Mouse (Mus musculus) hindbrain, embryonic 15.5 days (tissue): ENCODE measurements around the gene Mlec. TPM values are rescaled to one million over a fixed set of nuclear protein-coding genes. Genes with fewer than 3 reads are reported as not detected.
A peak's percentile ranks its signal among the peaks of the same experiment; 100 is the strongest.
"Not testable (repeated sequence)": the region's sequence is repeated elsewhere in the genome, so short reads cannot be mapped to it uniquely, and the experiment has no call there.

Experiments
- ATAC-seq: fragments of 200-750 bp; cut with Nextera tagmentation; 2 replicates; pipeline ENCODE4 v1.8.0; 2017; ENCODE audit warnings: low read depth, moderate number of reproducible peaks, moderate TSS enrichment; ENCODE audit not compliant: low FRiP score
- H3K27ac ChIP-seq: fragments of 300-500 bp; sonication (generic); replicated peaks from 2 replicates; pipeline ENCODE4 v1.5.1; 2015; ENCODE audit warnings: mild to moderate bottlenecking, inconsistent platforms
- H3K27me3 ChIP-seq: fragments of 300-500 bp; sonication (generic); 2 replicates; pipeline ENCODE4 v1.6.1; 2015; ENCODE audit warnings: control low read depth, inconsistent platforms
- H3K36me3 ChIP-seq: fragments of 300-500 bp; sonication (generic); 2 replicates; pipeline ENCODE4 v1.6.1; 2015; ENCODE audit warnings: control low read depth, inconsistent platforms
- H3K4me1 ChIP-seq: fragments of 300-500 bp; sonication (generic); replicated peaks from 2 replicates; pipeline ENCODE4 v1.6.1; 2015; ENCODE audit warnings: control low read depth, inconsistent platforms
- H3K4me2 ChIP-seq: fragments of 300-500 bp; sonication (generic); 2 replicates; pipeline ENCODE4 v1.6.1; 2015; ENCODE audit warnings: moderate library complexity, mild to moderate bottlenecking, inconsistent platforms
- H3K4me3 ChIP-seq: fragments of 300-500 bp; sonication (generic); 2 replicates; pipeline ENCODE4 v1.5.1; 2015; ENCODE audit warnings: mild to moderate bottlenecking, inconsistent platforms
- H3K9ac ChIP-seq: fragments of 300-500 bp; sonication (generic); 2 replicates; pipeline ENCODE4 v1.6.1; 2015; ENCODE audit warnings: inconsistent platforms
- H3K9me3 ChIP-seq: fragments of 300-500 bp; sonication (generic); 2 replicates; pipeline ENCODE4 v1.6.1; 2016; ENCODE audit warnings: control low read depth, inconsistent platforms
- WGBS: fragments of 180-500 bp; shearing (Covaris S2); methylation state at CpG from one replicate; pipeline ENCODE4 v1.1.7; 2015; 5-methylcytosine and 5-hydroxymethylcytosine counted together
- polyA plus RNA-seq: library from polyadenylated mRNA; unstranded; fragments of >200 nt; fragmentation: Nextera tagmentation; extraction: Ambion mirVana; gene quantifications from 2 replicates; pipeline ENCODE4 v1.2.1, GENCODE M21; 2015

Gene Mlec
- polyA plus RNA-seq, 1 experiment from 2014 or later, result 33.6 TPM

GRCm38 (mm10) chr5:115159165-115159564 is 1.2 kb upstream of the Mlec start:
- H3K36me3 ChIP-seq, result no peaks in the 10 kb centered on the region
- WGBS, result 27% methylated on average over 12 of the region's 12 CpGs
- peak overlapping the region; percentile 76 for H3K4me3 ChIP-seq
- no peaks in the 10 kb centered on the region for H3K9me3 ChIP-seq
- H3K9ac ChIP-seq, result peak overlapping the region; percentile 81
- ATAC-seq, result no peak
- peaks cover 46% of the 10 kb centered on the region for H3K4me1 ChIP-seq
- H3K27ac ChIP-seq, result peak overlapping the region; percentile 98
- no peaks in the 10 kb centered on the region for H3K27me3 ChIP-seq
- peak overlapping the region; percentile 92 for H3K4me2 ChIP-seq

GRCm38 (mm10) chr5:115156933-115157589 is 918 bp downstream of the Mlec start:
- H3K9ac ChIP-seq, result peak overlapping the region; percentile 81
- no peaks in the 10 kb centered on the region for H3K27me3 ChIP-seq
- no peak for ATAC-seq
- H3K27ac ChIP-seq, result peak overlapping the region; percentile 98; the same call in 1 of the 2 replicates
- peak overlapping the region; percentile 92 for H3K4me2 ChIP-seq
- H3K9me3 ChIP-seq, result no peaks in the 10 kb centered on the region
- WGBS, result 3% methylated on average over 26 of the region's 26 CpGs
- no peaks in the 10 kb centered on the region for H3K36me3 ChIP-seq
- peaks cover 64% of the 10 kb centered on the region for H3K4me1 ChIP-seq
- H3K4me3 ChIP-seq, result peak overlapping the region; percentile 76

GRCm38 (mm10) chr5:115156401-115156800 is 1.6 kb downstream of the Mlec start:
- no peaks in the 10 kb centered on the region for H3K36me3 ChIP-seq
- H3K4me3 ChIP-seq, result peak overlapping the region; percentile 76
- peak overlapping the region; percentile 15; the same call in 1 of the 2 replicates for H3K9ac ChIP-seq
- no peak for ATAC-seq
- H3K4me1 ChIP-seq, result peaks cover 62% of the 10 kb centered on the region
- no peaks in the 10 kb centered on the region for H3K9me3 ChIP-seq
- H3K27me3 ChIP-seq, result no peaks in the 10 kb centered on the region
- 67% methylated on average over 7 of the region's 7 CpGs for WGBS
- H3K4me2 ChIP-seq, result peak overlapping the region; percentile 92
- H3K27ac ChIP-seq, result no peak overlapping the region

GRCm38 (mm10) chr5:115155831-115156230 is 2.1 kb downstream of the Mlec start:
- peaks cover 60% of the 10 kb centered on the region for H3K4me1 ChIP-seq

GRCm38 (mm10) chr5:115155156-115155631 is 2.8 kb downstream of the Mlec start:
- Histone ChIP-seq H3K27ac (no peak overlapping the region), H3K4me2 (peak overlapping the region; percentile 92), H3K36me3 (peaks cover 5% of the 10 kb centered on the region), H3K9ac (no peak overlapping the region), H3K27me3 (no peaks in the 10 kb centered on the region), H3K4me1 (peaks cover 60% of the 10 kb centered on the region), H3K4me3 (peak overlapping the region; percentile 8; the same call in 1 of the 2 replicates), H3K9me3 (no peaks in the 10 kb centered on the region)
- no peak for ATAC-seq
- 72% methylated on average over 13 of the region's 13 CpGs for WGBS

More at GRCm38 (mm10) chr5:115155831-115156230, 2.1 kb downstream of the Mlec start:
- Histone ChIP-seq H3K9me3 (no peaks in the 10 kb centered on the region), H3K4me3 (peak overlapping the region; percentile 5), H3K4me2 (peak overlapping the region; percentile 92), H3K9ac (peak overlapping the region; percentile 15; the same call in 1 of the 2 replicates), H3K36me3 (no peaks in the 10 kb centered on the region), H3K27ac (no peak overlapping the region), H3K27me3 (no peaks in the 10 kb centered on the region)
- WGBS, result 46% methylated on average over 5 of the region's 5 CpGs
- no peak for ATAC-seq

- 68% methylated on average over 8 of the region's 8 CpGs for WGBS
- no peaks in the 10 kb centered on the region for H3K9me3 ChIP-seq
- peaks cover 52% of the 10 kb centered on the region for H3K4me1 ChIP-seq
- no peak overlapping the region for H3K4me3 ChIP-seq
- H3K27ac ChIP-seq, result no peak overlapping the region
- peaks cover 27% of the 10 kb centered on the region for H3K36me3 ChIP-seq
- no peaks in the 10 kb centered on the region for H3K27me3 ChIP-seq
- no peak for ATAC-seq
- no peak overlapping the region for H3K4me2 ChIP-seq
- H3K9ac ChIP-seq, result no peak overlapping the region
These were observed 5.6 kb downstream of the Mlec start for GRCm38 (mm10) chr5:115152132-115152956.

- Histone ChIP-seq H3K4me2 (no peak overlapping the region), H3K4me3 (no peak overlapping the region), H3K27ac (no peak overlapping the region), H3K36me3 (peaks cover 34% of the 10 kb centered on the region), H3K4me1 (peaks cover 43% of the 10 kb centered on the region), H3K27me3 (no peaks in the 10 kb centered on the region), H3K9me3 (no peaks in the 10 kb centered on the region), H3K9ac (no peak overlapping the region)
- WGBS, result 86% methylated on average over 13 of the region's 13 CpGs
- ATAC-seq, result no peak
These were observed 6.5 kb downstream of the Mlec start for GRCm38 (mm10) chr5:115151457-115151856.

- no peak overlapping the region for H3K27ac ChIP-seq
- H3K36me3 ChIP-seq, result peaks cover 37% of the 10 kb centered on the region
- no peak overlapping the region for H3K9ac ChIP-seq
- H3K4me2 ChIP-seq, result no peak overlapping the region
- no peaks in the 10 kb centered on the region for H3K27me3 ChIP-seq
- H3K4me1 ChIP-seq, result peaks cover 39% of the 10 kb centered on the region
- WGBS, result 85% methylated on average over 5 of the region's 5 CpGs
- no peak overlapping the region for H3K4me3 ChIP-seq
- no peak for ATAC-seq
- no peaks in the 10 kb centered on the region for H3K9me3 ChIP-seq
These were observed 7.0 kb downstream of the Mlec start for GRCm38 (mm10) chr5:115150991-115151390.

GRCm38 (mm10) chr5:115149675-115150459 is 8.1 kb downstream of the Mlec start:
- 94% methylated on average over 14 of the region's 14 CpGs for WGBS

GRCm38 (mm10) chr5:115148872-115149271 is 9.1 kb downstream of the Mlec start:
- no CpG with 5 or more reads among the region's 1 CpGs for WGBS
- H3K27me3 ChIP-seq, ATAC-seq, H3K4me2 ChIP-seq, H3K9me3 ChIP-seq, H3K9ac ChIP-seq, H3K27ac ChIP-seq, H3K4me3 ChIP-seq: not testable (repeated sequence)
- Histone ChIP-seq H3K4me1 (peaks cover 18% of the 10 kb centered on the region), H3K36me3 (peaks cover 40% of the 10 kb centered on the region)

More at GRCm38 (mm10) chr5:115149675-115150459, 8.1 kb downstream of the Mlec start:
- ATAC-seq, result no peak
- peaks cover 27% of the 10 kb centered on the region for H3K4me1 ChIP-seq
- no peaks in the 10 kb centered on the region for H3K27me3 ChIP-seq
- H3K9me3 ChIP-seq, result no peaks in the 10 kb centered on the region
- H3K9ac ChIP-seq, result no peak overlapping the region
- no peak overlapping the region for H3K27ac ChIP-seq
- no peak overlapping the region for H3K4me3 ChIP-seq
- H3K36me3 ChIP-seq, result peaks cover 40% of the 10 kb centered on the region
- H3K4me2 ChIP-seq, result no peak overlapping the region

GRCm38 (mm10) chr5:115148378-115148777 is 9.6 kb downstream of the Mlec start:
- Histone ChIP-seq H3K27me3 (no peaks in the 10 kb centered on the region), H3K4me3 (no peak overlapping the region), H3K4me1 (peaks cover 18% of the 10 kb centered on the region), H3K9me3 (no peaks in the 10 kb centered on the region), H3K27ac (no peak overlapping the region), H3K9ac (no peak overlapping the region), H3K4me2 (no peak overlapping the region), H3K36me3 (peaks cover 40% of the 10 kb centered on the region)
- no peak for ATAC-seq
- 94% methylated on average over 8 of the region's 8 CpGs for WGBS
